Mouse (Mus musculus) spleen, embryonic (tissue): ENCODE data around the gene Defb48.

Experiments used
- CTCF ChIA-PET: fragments of 350-600 bp; sonication (Branson Sonifier 250); formaldehyde crosslinking; loops from one replicate; lab custom pipeline; 2022; lab: Charles Lee

Defb48 gene

GRCm38 (mm10) chr14:62935361-62935760 is 48.9 kb downstream of the Defb48 start:
- CTCF ChIA-PET, result no interaction called here

GRCm38 (mm10) chr14:62928101-62928541 is 56.2 kb downstream of the Defb48 start:
- CTCF ChIA-PET, result no interaction called here
